In genomic region chr17:64604163-64604562, GRCm38 (mm10) we compare ENCODE assay signal across 9 mouse cellular contexts. TPM values are rescaled to one million over a fixed set of nuclear protein-coding genes. Genes with fewer than 3 reads are reported as not detected.
DNase-seq lines count a peak whose midpoint lies in the region; ATAC-seq and TF ChIP-seq lines count a peak whose summit lies in the region.
"Had no signal": no experiment of that assay in that cellular context is flagged by ENCODE, and none has a peak within 500 bp of the region (broad histone marks: within the 10 kb centered on the region; RNA-seq: fewer than 3 reads in every experiment).

No protein-coding gene starts in this region.

- peaks cover 39% of the 10 kb centered on the region for H3K4me1 ChIP-seq in limb, embryonic 12.5 days (replicated peaks)
- peaks cover 47% of the 10 kb centered on the region for H3K4me1 ChIP-seq in limb, embryonic 10.5 days
- H3K4me1 ChIP-seq in embryonic facial prominence, embryonic 13.5 days: peaks cover 42% of the 10 kb centered on the region
- H3K4me1 ChIP-seq in liver, embryonic 13.5 days (replicated peaks): peaks cover 83% of the 10 kb centered on the region
- H3K4me1 ChIP-seq in stomach, postnatal 0 days (replicated peaks; ENCODE audit: control insufficient read depth, insufficient read depth): peaks cover 8% of the 10 kb centered on the region
- peaks cover 30% of the 10 kb centered on the region for H3K4me1 ChIP-seq in forebrain, embryonic 15.5 days

- no peaks in the 10 kb centered on the region for H3K9me3 ChIP-seq in limb, embryonic 12.5 days
- no peaks in the 10 kb centered on the region for H3K9me3 ChIP-seq in limb, embryonic 10.5 days (replicated peaks)
- no peaks in the 10 kb centered on the region for H3K9me3 ChIP-seq in embryonic facial prominence, embryonic 13.5 days
- no peaks in the 10 kb centered on the region for H3K9me3 ChIP-seq in liver, embryonic 13.5 days (replicated peaks)
- H3K9me3 ChIP-seq in stomach, postnatal 0 days (ENCODE audit: control insufficient read depth, low read length): no peaks in the 10 kb centered on the region
- no peaks in the 10 kb centered on the region for H3K9me3 ChIP-seq in forebrain, embryonic 15.5 days

- peak overlapping the region; percentile 82; the same call in 1 of the 2 replicates for H3K4me2 ChIP-seq in limb, embryonic 12.5 days
- peak overlapping the region; percentile 98 for H3K4me2 ChIP-seq in embryonic facial prominence, embryonic 13.5 days
- H3K4me2 ChIP-seq in liver, embryonic 13.5 days: no peak overlapping the region
- H3K4me2 ChIP-seq in stomach, postnatal 0 days (replicated peaks; ENCODE audit: low read depth): peak overlapping the region; percentile 12; the same call in 1 of the 2 replicates
- no peak overlapping the region for H3K4me2 ChIP-seq in forebrain, embryonic 15.5 days (replicated peaks)

- H3K9ac ChIP-seq in limb, embryonic 12.5 days (replicated peaks): no peak overlapping the region
- H3K9ac ChIP-seq in embryonic facial prominence, embryonic 13.5 days: no peak overlapping the region
- no peak overlapping the region for H3K9ac ChIP-seq in liver, embryonic 13.5 days
- no peak overlapping the region for H3K9ac ChIP-seq in stomach, postnatal 0 days (ENCODE audit: low read length)
- H3K9ac ChIP-seq in forebrain, embryonic 15.5 days (replicated peaks): no peak overlapping the region

- TF ChIP-seq CTCF in stomach, postnatal 0 days (IDR thresholded peaks at IDR 0.05; ENCODE audit: low read depth): no peak

- no peak overlapping the region for H3K4me3 ChIP-seq in limb, embryonic 12.5 days (replicated peaks)
- H3K4me3 ChIP-seq in limb, embryonic 10.5 days: no peak overlapping the region
- no peak overlapping the region for H3K4me3 ChIP-seq in embryonic facial prominence, embryonic 13.5 days
- H3K4me3 ChIP-seq in liver, embryonic 13.5 days (replicated peaks): no peak overlapping the region
- H3K4me3 ChIP-seq in stomach, postnatal 0 days (ENCODE audit: low read depth, low read length): no peak overlapping the region
- no peak overlapping the region for H3K4me3 ChIP-seq in forebrain, embryonic 15.5 days

- ATAC-seq in limb, embryonic 12.5 days (ENCODE audit: insufficient number of reproducible peaks, insufficient read depth, low FRiP score, low TSS enrichment, low read depth): no peak
- ATAC-seq in embryonic facial prominence, embryonic 13.5 days (ENCODE audit: insufficient number of reproducible peaks, insufficient read depth, low FRiP score, low TSS enrichment, low read depth): no peak
- ATAC-seq in liver, embryonic 13.5 days (ENCODE audit: low read depth): no peak
- ATAC-seq in stomach, postnatal 0 days (ENCODE audit: low FRiP score, low TSS enrichment): no peak
- ATAC-seq in forebrain, embryonic 15.5 days (replicated peaks): no peak
- ATAC-seq: inflammation-experienced regulatory T-cells, adult 6 months had no signal

- 67% methylated on average over 5 of the region's 5 CpGs for WGBS in limb, embryonic 12.5 days
- 81% methylated on average over 5 of the region's 5 CpGs for WGBS in limb, embryonic 10.5 days
- WGBS in embryonic facial prominence, embryonic 13.5 days: 63% methylated on average over 5 of the region's 5 CpGs
- 64% methylated on average over 5 of the region's 5 CpGs for whole genome bisulfite sequencing in liver, embryonic 13.5 days (ENCODE audit: insufficient replicate concordance)
- 56% methylated on average over 5 of the region's 5 CpGs for WGBS in stomach, postnatal 0 days
- 86% methylated on average over 5 of the region's 5 CpGs for WGBS in forebrain, embryonic 15.5 days

- TF ChIP-seq EP300 in stomach, postnatal 0 days (optimal IDR thresholded peaks at IDR 0.05): no peak

- DNase-seq in limb, embryonic 10.5 days (ENCODE audit: low spot score): no peak
- DNase-seq in liver, embryonic 13.5 days: no peak
- peak; percentile 29 for DNase-seq in stomach, postnatal 0 days (ENCODE audit: low spot score)
- DNase-seq in embryo, embryonic 11 days: no peak
- DNase-seq in gastrocnemius, postnatal 25 days: no peak

- no peaks in the 10 kb centered on the region for H3K27me3 ChIP-seq in limb, embryonic 12.5 days
- H3K27me3 ChIP-seq in limb, embryonic 10.5 days (ENCODE audit: low read depth, poor library complexity, severe bottlenecking): no peaks in the 10 kb centered on the region
- no peaks in the 10 kb centered on the region for H3K27me3 ChIP-seq in embryonic facial prominence, embryonic 13.5 days
- H3K27me3 ChIP-seq in liver, embryonic 13.5 days: peaks cover 11% of the 10 kb centered on the region
- no peaks in the 10 kb centered on the region for H3K27me3 ChIP-seq in stomach, postnatal 0 days (ENCODE audit: control insufficient read depth, insufficient read depth, low read length)
- H3K27me3 ChIP-seq in forebrain, embryonic 15.5 days: no peaks in the 10 kb centered on the region

- H3K36me3 ChIP-seq in limb, embryonic 12.5 days: no peaks in the 10 kb centered on the region
- 0 out of 2 replicates have a peak, but pooled peaks cover 2% of the 10 kb centered on the region for H3K36me3 ChIP-seq in limb, embryonic 10.5 days
- no peaks in the 10 kb centered on the region for H3K36me3 ChIP-seq in embryonic facial prominence, embryonic 13.5 days
- H3K36me3 ChIP-seq in liver, embryonic 13.5 days: no peaks in the 10 kb centered on the region
- H3K36me3 ChIP-seq in stomach, postnatal 0 days (ENCODE audit: control insufficient read depth, insufficient read depth, low read length): no peaks in the 10 kb centered on the region
- H3K36me3 ChIP-seq in forebrain, embryonic 15.5 days: no peaks in the 10 kb centered on the region

- H3K27ac ChIP-seq in limb, embryonic 12.5 days: no peak overlapping the region
- H3K27ac ChIP-seq in limb, embryonic 10.5 days: no peak overlapping the region
- H3K27ac ChIP-seq in embryonic facial prominence, embryonic 13.5 days: no peak overlapping the region
- 0 out of 2 replicates have a peak overlapping the region, but pooled peaks have one; percentile 65 for H3K27ac ChIP-seq in liver, embryonic 13.5 days
- no peak overlapping the region for H3K27ac ChIP-seq in stomach, postnatal 0 days (replicated peaks)
- no peak overlapping the region for H3K27ac ChIP-seq in forebrain, embryonic 15.5 days (replicated peaks)

RNA-seq across cellular contexts. Expression of gene Man2a1, which starts 3.6 kb away (rescaled TPM):
- polyA plus RNA-seq in limb, embryonic 12.5 days (2016; fragmentation: Nextera tagmentation; extraction: Ambion mirVana): 8.1 and 11.5 TPM in 2 replicates
- polyA plus RNA-seq in limb, embryonic 10.5 days (2016; fragmentation: Nextera tagmentation; extraction: Ambion mirVana): 5.1 and 5.7 TPM in 2 replicates
- polyA plus RNA-seq in embryonic facial prominence, embryonic 13.5 days (2015; fragmentation: Nextera tagmentation; extraction: Ambion mirVana): 10.0 and 10.7 TPM in 2 replicates
- 3.6 and 4.0 TPM in 2 replicates for polyA plus RNA-seq in liver, embryonic 13.5 days (2015; fragmentation: Nextera tagmentation; extraction: Ambion mirVana)
- 8.2 and 9.3 TPM in 2 replicates for polyA plus RNA-seq in stomach, postnatal 0 days (2015; fragmentation: Nextera tagmentation; extraction: Ambion mirVana)
- polyA plus RNA-seq in forebrain, embryonic 15.5 days (2015; fragmentation: Nextera tagmentation; extraction: Ambion mirVana): 3.4 and 3.5 TPM in 2 replicates
- total RNA-seq in gastrocnemius, postnatal 25 days (2021): 10 to 100 TPM in 1 of 2 experiments, 1 to 10 TPM in 1; 8.9 to 10.6 TPM

Comparison
In these comparisons a context has a peak if more than half of its experiments do, and no peak if none do; other contexts are left out.
1. H3K4me2 ChIP-seq: peak in limb, embryonic 12.5 days (single experiment), embryonic facial prominence, embryonic 13.5 days (single experiment) and stomach, postnatal 0 days (single experiment); none in liver, embryonic 13.5 days (single experiment) and forebrain, embryonic 15.5 days (single experiment).